Mouse (Mus musculus): Measurements from ENCODE around the gene Ets2. TPM values are rescaled to one million over a fixed set of nuclear protein-coding genes. Genes with fewer than 3 reads are reported as not detected.

The Ets2 gene
- total RNA-seq, 2 experiments from 2014 or later = 7.8 to 9.0 TPM

- ATAC-seq (replicated peaks; ENCODE audit: low FRiP score, low TSS enrichment, poor library complexity, severe bottlenecking) = no peak
Observed at GRCm38 (mm10) chr16:95724776-95725175, 22.9 kb downstream of the Ets2 start.

GRCm38 (mm10) chr16:95726802-95727201 lies 24.9 kb downstream of the Ets2 start:
- ATAC-seq (replicated peaks; ENCODE audit: low FRiP score, low TSS enrichment, poor library complexity, severe bottlenecking) = no peak

DNA sequence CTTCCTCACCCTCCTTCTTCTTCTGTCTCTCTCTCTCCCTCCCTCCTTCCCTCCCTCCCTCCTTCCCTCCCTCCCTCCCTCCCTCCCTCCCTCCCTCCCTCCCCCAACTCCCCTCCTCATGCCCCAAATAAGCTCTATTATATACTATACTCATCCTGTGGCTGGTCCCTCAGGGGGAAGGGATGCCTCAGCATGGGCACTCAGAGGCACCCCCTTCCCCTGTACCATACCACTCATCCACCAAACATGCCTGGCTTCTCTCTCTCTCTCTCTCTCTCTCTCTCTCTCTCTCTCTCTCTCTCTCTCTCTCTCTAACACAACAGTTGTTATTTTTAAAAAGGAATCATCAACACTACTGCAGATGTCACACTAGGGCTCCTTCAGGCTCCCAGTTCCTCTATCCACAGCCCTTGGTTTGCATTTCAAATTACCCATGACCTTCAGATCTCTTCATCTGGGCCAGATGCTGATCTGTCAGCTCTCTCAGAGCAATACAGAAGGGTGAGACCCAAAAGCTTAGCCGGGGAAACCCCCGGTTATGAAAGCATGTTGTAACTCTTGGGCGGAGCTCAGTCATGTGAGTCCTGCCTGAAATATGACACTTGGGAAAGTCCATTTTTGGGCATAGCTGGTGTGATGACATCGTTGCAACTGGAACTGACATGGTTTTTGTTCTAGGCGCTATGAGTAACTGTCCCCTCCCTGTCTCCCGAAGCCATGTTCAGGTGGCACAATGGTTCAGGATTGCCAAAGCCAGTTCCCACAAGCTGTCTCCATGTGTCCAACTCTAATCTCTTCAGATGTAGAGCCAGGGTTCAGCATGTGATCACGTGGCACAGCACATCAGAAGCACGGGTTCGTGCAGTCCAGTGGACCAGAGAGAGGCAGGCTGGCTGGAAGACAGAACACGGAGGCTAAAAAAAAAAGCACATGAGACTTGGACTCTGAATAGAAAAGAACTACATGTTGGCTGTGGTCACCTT lies 26.9 kb downstream of the Ets2 start:
- peak; percentile 64 for ATAC-seq (replicated peaks; ENCODE audit: low FRiP score, low TSS enrichment, poor library complexity, severe bottlenecking)

DNA sequence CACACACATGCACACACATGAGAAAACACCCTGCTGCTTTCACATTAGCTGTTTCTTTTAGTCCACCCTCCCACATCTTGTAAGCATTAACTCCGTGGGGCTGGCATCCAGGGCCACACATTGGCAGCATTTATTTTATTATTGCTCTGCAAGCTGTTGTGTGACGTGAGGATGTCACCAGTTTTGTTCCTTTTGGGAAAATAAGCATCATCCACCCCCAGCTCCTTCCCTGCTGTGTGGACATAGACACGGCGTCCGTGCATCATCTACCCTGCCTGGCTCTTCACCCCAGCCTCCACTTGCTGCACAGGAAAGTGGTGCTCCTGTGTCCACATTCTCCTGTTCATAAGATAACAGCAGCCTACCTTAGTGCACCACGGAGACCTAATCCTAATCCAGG lies 27.9 kb downstream of the Ets2 start:
- ATAC-seq (replicated peaks; ENCODE audit: low FRiP score, low TSS enrichment, poor library complexity, severe bottlenecking) = no peak

GRCm38 (mm10) chr16:95734785-95735184 lies 32.9 kb downstream of the Ets2 start:
- no peak for ATAC-seq (replicated peaks; ENCODE audit: low FRiP score, low TSS enrichment, poor library complexity, severe bottlenecking)

DNA sequence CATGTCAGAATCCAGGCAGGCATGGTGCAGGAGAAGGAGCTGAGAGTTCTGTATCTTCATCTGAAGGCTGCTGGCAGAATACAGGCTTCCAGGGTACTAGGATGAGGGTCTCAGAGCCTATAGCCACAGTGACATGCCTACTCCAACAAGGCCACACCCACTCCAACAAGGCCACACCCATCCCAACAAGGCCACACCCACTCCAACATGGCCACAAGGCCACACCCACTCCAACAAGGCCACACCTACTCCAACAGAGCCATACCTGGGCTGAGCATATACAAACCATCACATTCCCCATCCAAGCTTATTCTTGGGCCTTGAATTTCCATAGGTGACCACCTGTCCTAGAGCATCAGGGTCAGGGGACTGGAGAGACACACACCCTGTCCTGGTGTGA lies 34.2 kb downstream of the Ets2 start:
- ATAC-seq (replicated peaks; ENCODE audit: low FRiP score, low TSS enrichment, poor library complexity, severe bottlenecking) = no peak

GRCm38 (mm10) chr16:95736470-95736869 lies 34.6 kb downstream of the Ets2 start:
- no peak for ATAC-seq (replicated peaks; ENCODE audit: low FRiP score, low TSS enrichment, poor library complexity, severe bottlenecking)

GRCm38 (mm10) chr16:95739522-95739921 lies 37.6 kb downstream of the Ets2 start:
- no peak for ATAC-seq (replicated peaks; ENCODE audit: low FRiP score, low TSS enrichment, poor library complexity, severe bottlenecking)

DNA sequence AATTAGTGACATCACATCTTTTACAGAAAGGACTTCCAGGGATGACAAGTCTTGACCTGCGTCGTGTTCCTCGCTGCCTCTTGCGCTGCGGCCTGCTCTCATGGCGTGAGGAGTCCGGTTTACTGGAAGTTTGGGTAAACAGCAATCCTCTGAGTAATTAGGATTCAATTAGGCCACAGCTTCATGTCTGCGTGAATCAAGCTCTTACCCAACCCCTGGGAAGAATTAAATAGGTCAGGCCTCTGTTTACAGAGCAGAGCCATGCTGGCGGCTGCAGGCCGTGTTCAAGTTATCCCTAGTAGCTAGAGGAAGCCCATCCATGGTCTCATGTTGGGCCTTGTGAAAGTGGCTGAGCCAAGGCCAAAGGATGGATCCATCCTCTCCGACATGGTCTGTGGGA lies 39.5 kb downstream of the Ets2 start:
- ATAC-seq (replicated peaks; ENCODE audit: low FRiP score, low TSS enrichment, poor library complexity, severe bottlenecking) = no peak

DNA sequence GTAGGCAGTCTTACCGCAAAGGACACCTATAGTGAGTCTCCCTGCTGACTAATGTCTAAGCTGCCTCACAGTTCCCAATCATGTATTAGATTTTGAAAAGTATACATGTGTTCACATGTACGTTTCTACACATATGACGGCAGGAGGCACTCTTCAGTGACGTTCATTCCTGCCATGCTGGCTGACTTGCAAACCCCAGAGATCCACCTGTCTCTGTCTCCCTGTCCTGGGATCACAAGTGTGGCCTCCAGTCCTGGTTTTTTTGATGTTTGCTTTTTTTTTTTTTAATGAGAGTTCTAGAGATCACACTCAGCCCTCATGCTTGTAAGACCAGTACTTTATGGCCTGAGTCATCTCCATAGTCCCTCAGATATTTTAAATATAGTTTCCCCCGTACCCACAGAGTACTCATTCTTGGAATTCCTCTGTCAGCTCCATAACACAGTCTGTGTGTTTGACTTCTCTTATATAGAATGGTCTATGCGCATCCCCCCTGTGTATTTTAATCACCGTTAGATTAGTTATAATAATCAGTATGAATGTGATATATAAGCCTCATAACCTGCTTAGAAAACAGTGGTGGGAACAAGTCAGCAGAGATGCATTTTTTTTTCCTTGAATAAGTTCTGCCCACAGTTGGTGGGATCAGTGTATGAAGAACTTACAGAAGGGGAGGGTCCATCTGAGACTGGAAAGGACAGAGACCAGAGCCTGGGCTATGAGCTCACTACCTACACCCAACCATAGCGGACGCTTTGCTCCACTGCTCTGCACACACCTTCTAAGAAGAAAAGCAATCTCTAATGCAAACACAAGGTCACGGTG lies 40.3 kb downstream of the Ets2 start:
- no peak for ATAC-seq (replicated peaks; ENCODE audit: low FRiP score, low TSS enrichment, poor library complexity, severe bottlenecking)

- ATAC-seq (replicated peaks; ENCODE audit: low FRiP score, low TSS enrichment, poor library complexity, severe bottlenecking) = no peak
Observed at GRCm38 (mm10) chr16:95742740-95743030, 40.8 kb downstream of the Ets2 start.

DNA sequence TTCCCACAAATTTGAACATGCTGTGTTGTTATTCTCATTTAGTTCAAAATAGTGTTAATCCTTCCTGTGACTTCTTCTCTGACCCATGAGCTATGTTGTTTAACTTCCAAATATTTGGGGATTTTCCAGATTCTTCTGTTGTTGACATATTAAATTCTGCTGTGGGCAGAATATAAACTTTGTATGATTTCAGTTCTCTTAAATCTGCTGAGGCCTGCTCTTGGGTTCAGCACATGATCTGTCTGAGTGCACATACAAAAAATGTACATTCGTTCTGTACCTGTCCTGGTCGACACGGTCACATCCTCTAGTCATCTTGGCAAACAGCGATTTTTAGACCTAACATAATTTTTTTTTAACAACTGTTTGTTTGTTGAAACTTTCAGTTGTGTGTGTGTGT lies 41.2 kb downstream of the Ets2 start:
- ATAC-seq (replicated peaks; ENCODE audit: low FRiP score, low TSS enrichment, poor library complexity, severe bottlenecking) = no peak

GRCm38 (mm10) chr16:95744771-95745170 lies 42.9 kb downstream of the Ets2 start:
- no peak for ATAC-seq (replicated peaks; ENCODE audit: low FRiP score, low TSS enrichment, poor library complexity, severe bottlenecking)

DNA sequence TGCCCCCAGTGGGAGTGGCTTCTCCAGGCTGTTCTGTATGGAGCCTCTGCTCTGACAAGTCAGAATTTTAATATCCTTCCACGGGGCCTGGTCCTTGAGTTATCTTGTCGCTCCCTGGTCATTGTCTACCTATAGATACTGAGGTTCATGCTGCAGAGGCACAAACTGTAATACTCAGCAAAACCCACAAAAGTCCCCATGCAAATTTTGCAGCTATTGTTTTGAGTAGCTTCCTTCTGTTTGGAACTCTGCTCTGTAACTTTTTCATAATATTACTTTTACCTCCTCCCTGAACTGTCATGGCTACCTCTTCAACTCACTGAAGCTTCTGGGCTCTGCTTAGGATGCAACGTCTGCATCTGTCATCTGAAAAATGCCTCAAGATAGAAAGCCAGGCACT lies 43.8 kb downstream of the Ets2 start:
- ATAC-seq (replicated peaks; ENCODE audit: low FRiP score, low TSS enrichment, poor library complexity, severe bottlenecking) = no peak

GRCm38 (mm10) chr16:95746565-95746964 lies 44.7 kb downstream of the Ets2 start:
- no peak for ATAC-seq (replicated peaks; ENCODE audit: low FRiP score, low TSS enrichment, poor library complexity, severe bottlenecking)

GRCm38 (mm10) chr16:95749291-95750103 lies 47.6 kb downstream of the Ets2 start:
- 0 out of 2 replicates have a peak, but pooled peaks have one; percentile 18 for ATAC-seq (replicated peaks; ENCODE audit: low FRiP score, low TSS enrichment, poor library complexity, severe bottlenecking)

- peak; percentile 56; the same call in 1 of the 2 replicates for ATAC-seq (replicated peaks; ENCODE audit: low FRiP score, low TSS enrichment, poor library complexity, severe bottlenecking)
Observed at GRCm38 (mm10) chr16:95750211-95750629, 48.3 kb downstream of the Ets2 start.

DNA sequence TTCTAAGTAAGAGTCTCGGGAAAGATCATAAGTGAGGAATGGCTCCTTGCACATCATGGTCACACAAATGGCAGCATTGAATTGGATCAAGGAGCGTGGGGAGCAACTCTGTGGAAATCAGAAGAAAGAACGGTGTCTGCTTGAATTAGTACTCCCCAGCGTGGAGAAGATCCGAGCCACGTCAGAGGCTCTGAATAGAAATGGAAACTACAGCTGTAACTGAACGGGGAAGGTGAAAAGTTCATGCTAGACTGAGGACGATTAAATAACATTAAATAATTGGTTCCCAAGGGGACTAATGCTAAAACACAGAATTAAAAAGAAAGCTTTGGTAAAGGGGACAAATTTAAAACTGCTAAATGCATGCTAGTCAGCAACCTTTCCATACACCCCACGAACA lies 50.6 kb downstream of the Ets2 start:
- no peak for ATAC-seq (replicated peaks; ENCODE audit: low FRiP score, low TSS enrichment, poor library complexity, severe bottlenecking)

DNA sequence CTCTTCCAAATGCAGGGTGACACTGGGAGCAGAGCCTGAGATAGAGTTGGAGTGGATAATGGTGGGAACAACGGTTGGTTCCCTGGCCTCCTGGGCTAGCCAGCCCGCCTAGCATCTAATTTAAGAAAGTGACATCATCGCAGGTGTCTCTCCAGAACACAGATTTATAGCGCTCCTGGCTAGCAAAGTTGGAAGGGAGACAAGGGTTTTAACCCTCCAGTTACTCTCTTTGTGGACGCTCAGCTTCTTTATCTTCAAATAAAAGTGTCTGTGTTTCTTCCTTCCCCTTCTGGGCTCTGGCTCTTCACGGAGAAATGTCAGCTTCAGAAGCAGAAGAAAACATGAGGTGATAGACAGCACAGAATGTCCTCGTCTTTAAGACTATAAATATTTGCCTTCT lies 51.4 kb downstream of the Ets2 start:
- ATAC-seq (replicated peaks; ENCODE audit: low FRiP score, low TSS enrichment, poor library complexity, severe bottlenecking) = no peak

Data from megakaryocyte-erythroid progenitor cell, adult 5-6 weeks (primary cell).